Mouse (Mus musculus) midbrain, embryonic 14.5 days (tissue): ENCODE data around the gene Pnpla3. TPM values are rescaled to one million over a fixed set of nuclear protein-coding genes. Genes with fewer than 3 reads are reported as not detected.

Experiments used
- ATAC-seq: fragments of 200-750 bp; cut with Nextera tagmentation; 2 replicates; pipeline ENCODE4 v1.8.0; 2017; ENCODE audit warnings: moderate number of reproducible peaks, moderate library complexity; ENCODE audit not compliant: low FRiP score, low TSS enrichment
- DNase-seq: peaks from one replicate; pipeline ENCODE4 v3.0.0-alpha.2; 2015
- H3K27ac ChIP-seq: fragments of 300-500 bp; sonication (generic); replicated peaks from 2 replicates; pipeline ENCODE4 v1.5.1; 2014; ENCODE audit warnings: mild to moderate bottlenecking, low read depth, low read length, moderate library complexity
- H3K27me3 ChIP-seq: fragments of 300-500 bp; sonication (generic); 2 replicates; pipeline ENCODE4 v1.6.1; 2014; ENCODE audit warnings: low read length, control low read depth, mixed read lengths; ENCODE audit not compliant: control insufficient read depth, insufficient read depth
- H3K36me3 ChIP-seq: fragments of 300-500 bp; sonication (generic); 2 replicates; pipeline ENCODE4 v1.6.1; 2014; ENCODE audit warnings: low read length, control low read depth; ENCODE audit not compliant: control insufficient read depth, insufficient read depth
- H3K4me1 ChIP-seq: fragments of 300-500 bp; sonication (generic); 2 replicates; pipeline ENCODE4 v1.6.1; 2014; ENCODE audit warnings: mild to moderate bottlenecking, antibody characterized with exemption, low read length, control low read depth; ENCODE audit not compliant: control insufficient read depth, insufficient read depth
- H3K4me2 ChIP-seq: fragments of 300-500 bp; sonication (generic); 2 replicates; pipeline ENCODE4 v1.6.1; 2014; ENCODE audit warnings: mild to moderate bottlenecking, low read length, moderate library complexity
- H3K4me3 ChIP-seq: fragments of 300-500 bp; sonication (generic); replicated peaks from 2 replicates; pipeline ENCODE4 v1.5.1; 2014; ENCODE audit warnings: low read depth, low read length
- H3K9ac ChIP-seq: fragments of 300-500 bp; sonication (generic); replicated peaks from 2 replicates; pipeline ENCODE4 v1.6.1; 2014; ENCODE audit warnings: mild to moderate bottlenecking, low read length, moderate library complexity
- H3K9me3 ChIP-seq: fragments of 300-500 bp; sonication (generic); 2 replicates; pipeline ENCODE4 v1.6.1; 2016; ENCODE audit warnings: low read length, control low read depth, mixed read lengths; ENCODE audit not compliant: control insufficient read depth
- WGBS: fragments of 180-500 bp; shearing (Covaris S2); extraction: QIAGEN DNeasy Blood & Tissue Kit; methylation state at CpG from one replicate; pipeline ENCODE4 v1.1.7; 2014; 5-methylcytosine and 5-hydroxymethylcytosine counted together
- polyA plus RNA-seq: library from polyadenylated mRNA; unstranded; fragments of >200 nt; fragmentation: Nextera tagmentation; extraction: Ambion mirVana; gene quantifications from 2 replicates; pipeline ENCODE4 v1.2.1, GENCODE M21; 2014

Pnpla3 gene
- polyA plus RNA-seq, 1 experiment from 2014 or later: 4.5 TPM

DNA sequence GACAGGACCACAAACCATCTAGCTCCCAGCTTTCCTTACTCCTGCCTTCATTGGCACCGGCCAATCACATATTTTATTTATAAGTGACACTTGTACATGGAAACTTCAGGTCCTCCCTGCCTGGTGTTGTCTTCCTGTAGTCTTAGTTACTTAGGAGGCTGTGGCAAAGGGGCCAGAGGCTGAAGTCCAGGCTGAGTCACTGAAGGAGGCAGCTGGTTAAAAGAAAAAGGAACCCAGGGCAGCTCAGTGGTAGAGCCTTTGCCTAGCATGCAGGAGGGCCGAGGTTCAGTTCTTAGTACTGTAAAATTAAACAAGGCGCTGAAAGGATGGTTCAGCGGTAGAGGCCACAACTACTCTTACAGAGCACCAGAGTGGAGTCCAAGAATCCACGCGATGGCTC lies 819 bp upstream of the Pnpla3 start:
- H3K9ac ChIP-seq: no peak overlapping the region
- ATAC-seq (no peak), DNase-seq (no peak)
- 0 out of 2 replicates have a peak overlapping the region, but pooled peaks have one; percentile 54 for H3K4me3 ChIP-seq
- H3K4me1 ChIP-seq: peaks cover 15% of the 10 kb centered on the region
- H3K4me2 ChIP-seq: peak overlapping the region; percentile 94
- H3K27me3 ChIP-seq: peaks cover 5% of the 10 kb centered on the region; the same call in 1 of the 2 replicates
- no peaks in the 10 kb centered on the region for H3K36me3 ChIP-seq
- no peaks in the 10 kb centered on the region for H3K9me3 ChIP-seq
- 0 out of 2 replicates have a peak overlapping the region, but pooled peaks have one; percentile 82 for H3K27ac ChIP-seq
- 74% methylated on average over 6 of the region's 6 CpGs for WGBS

DNA sequence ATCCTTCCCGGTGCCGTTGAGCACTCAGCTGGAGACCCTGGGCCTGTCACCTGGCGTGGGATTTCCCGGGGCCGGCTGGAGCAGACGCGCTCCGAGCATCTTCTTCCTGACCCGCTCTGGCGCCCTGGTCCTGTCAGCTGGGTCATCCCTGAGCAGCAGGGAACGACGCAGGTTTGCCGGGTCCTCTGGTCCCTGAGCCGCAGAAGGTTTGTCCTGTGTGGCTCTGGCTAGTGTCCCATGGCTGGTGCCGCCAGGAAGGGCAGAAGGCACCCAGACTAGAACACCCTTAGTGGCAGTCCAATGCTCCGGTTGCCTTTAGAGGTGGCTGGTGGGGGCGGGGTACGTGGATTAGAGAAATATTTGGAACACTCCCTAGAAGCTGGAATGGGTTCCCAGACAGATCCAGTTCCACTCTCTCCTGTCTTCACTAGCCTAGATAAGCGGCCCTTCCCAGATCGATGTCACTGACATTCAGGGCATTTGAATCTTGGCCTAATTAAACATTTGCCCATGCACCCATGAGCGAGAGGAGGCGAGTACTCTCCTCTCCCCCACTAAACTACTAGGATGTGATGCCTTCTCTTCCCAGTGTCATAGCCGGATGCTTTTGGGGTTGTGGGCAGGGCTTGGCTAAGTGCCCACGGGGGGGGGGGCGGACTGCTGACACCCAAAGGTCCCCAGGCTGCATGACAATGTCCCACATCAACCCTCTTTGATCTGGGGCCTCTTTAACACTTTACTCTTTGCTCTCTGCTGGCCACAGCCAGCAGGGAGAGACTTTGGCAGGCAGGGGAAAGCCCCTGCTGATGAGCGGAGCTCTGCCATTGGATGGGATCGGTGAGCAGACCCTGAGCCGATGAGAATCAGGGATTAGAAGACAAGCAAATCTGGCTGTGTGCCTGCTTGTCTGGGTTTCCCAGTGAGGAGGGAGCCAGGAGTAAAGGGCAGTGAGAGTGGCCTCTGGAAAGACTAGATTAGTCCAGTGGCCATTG lies 829 bp downstream of the Pnpla3 start:
- H3K27me3 ChIP-seq: peaks cover 5% of the 10 kb centered on the region; the same call in 1 of the 2 replicates
- no peaks in the 10 kb centered on the region for H3K9me3 ChIP-seq
- H3K4me1 ChIP-seq: peaks cover 15% of the 10 kb centered on the region
- WGBS: under 1% methylated on average over 28 of the region's 28 CpGs
- peak; percentile 47; the same call in 1 of the 2 replicates for ATAC-seq
- peak overlapping the region; percentile 54 for H3K4me3 ChIP-seq
- H3K9ac ChIP-seq: peak overlapping the region; percentile 67
- peak overlapping the region; percentile 82 for H3K27ac ChIP-seq
- DNase-seq: peak; percentile 85
- no peaks in the 10 kb centered on the region for H3K36me3 ChIP-seq
- H3K4me2 ChIP-seq: peak overlapping the region; percentile 94

DNA sequence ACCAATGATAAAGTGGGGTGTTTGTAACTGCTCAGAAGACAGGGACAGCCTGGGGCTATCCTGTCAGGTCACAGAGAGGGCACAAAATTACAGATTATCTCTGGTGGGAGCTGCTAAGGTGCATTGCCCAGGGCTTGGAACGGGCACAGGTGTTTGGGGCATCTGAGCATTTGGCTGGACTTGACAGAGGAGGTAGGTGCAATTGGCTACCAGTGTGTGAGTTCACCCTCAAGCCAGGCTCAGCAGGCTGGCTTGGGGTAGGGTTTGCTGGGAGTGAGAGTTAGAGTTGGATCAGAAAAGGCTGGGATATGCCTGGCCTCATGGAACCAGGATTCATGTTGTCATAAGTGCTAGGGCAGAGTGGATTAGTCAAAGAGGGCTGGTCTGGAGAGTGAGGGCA lies 1.9 kb downstream of the Pnpla3 start:
- 68% methylated on average over 1 of the region's 1 CpGs for WGBS
- H3K4me3 ChIP-seq: no peak overlapping the region
- no peak overlapping the region for H3K9ac ChIP-seq
- H3K4me2 ChIP-seq: peak overlapping the region; percentile 94
- peaks cover 5% of the 10 kb centered on the region; the same call in 1 of the 2 replicates for H3K27me3 ChIP-seq
- no peaks in the 10 kb centered on the region for H3K9me3 ChIP-seq
- no peak for DNase-seq
- no peak for ATAC-seq
- peaks cover 15% of the 10 kb centered on the region for H3K4me1 ChIP-seq
- H3K27ac ChIP-seq: 0 out of 2 replicates have a peak overlapping the region, but pooled peaks have one; percentile 82
- no peaks in the 10 kb centered on the region for H3K36me3 ChIP-seq

DNA sequence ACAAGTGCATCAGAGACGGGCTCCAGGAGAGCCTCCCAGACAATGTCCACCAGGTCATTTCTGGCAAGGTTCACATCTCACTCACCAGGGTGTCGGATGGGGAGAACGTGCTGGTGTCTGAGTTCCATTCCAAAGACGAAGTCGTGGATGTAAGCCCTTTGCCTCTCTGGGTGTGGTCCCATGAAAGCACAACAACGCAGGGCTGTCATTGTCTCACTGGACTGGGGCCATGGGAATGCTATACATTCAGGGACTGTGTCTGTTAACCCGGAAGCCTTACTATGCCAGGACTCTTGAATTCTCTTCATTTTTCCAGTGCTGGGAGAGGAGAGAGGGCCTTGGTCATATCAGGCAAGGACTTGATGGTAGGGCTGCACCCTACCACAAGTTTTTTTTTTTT lies 3.5 kb downstream of the Pnpla3 start:
- no peak overlapping the region for H3K4me2 ChIP-seq

DNA sequence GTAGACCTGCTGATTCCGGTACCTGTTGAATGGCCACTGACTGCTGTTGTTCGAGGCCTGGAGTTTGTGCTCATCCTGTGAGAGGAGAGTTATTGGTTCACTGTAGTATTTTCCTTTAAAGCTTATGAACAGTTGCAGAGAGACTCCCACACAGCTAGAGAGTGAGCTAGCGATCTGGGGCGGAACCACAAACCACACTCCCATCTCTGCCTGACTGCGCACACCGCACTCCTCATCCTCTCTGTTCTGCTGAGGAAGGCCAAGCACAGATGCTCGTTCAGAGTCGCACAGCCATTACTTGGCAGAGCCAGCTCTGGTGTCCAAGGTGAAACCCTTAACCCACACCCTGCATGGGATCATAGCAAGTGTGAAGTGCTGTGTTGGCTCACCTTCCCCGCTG lies 11.1 kb downstream of the Pnpla3 start:
- no peaks in the 10 kb centered on the region for H3K4me1 ChIP-seq
- 92% methylated on average over 9 of the region's 9 CpGs for WGBS
- ATAC-seq: no peak

More for the DNA sequence above, 3.5 kb downstream of the Pnpla3 start:
- DNase-seq: no peak
- 84% methylated on average over 7 of the region's 7 CpGs for WGBS
- Histone ChIP-seq H3K36me3 (no peaks in the 10 kb centered on the region), H3K9ac (no peak overlapping the region), H3K27ac (no peak overlapping the region), H3K4me3 (no peak overlapping the region), H3K9me3 (no peaks in the 10 kb centered on the region), H3K4me1 (peaks cover 15% of the 10 kb centered on the region), H3K27me3 (peaks cover 5% of the 10 kb centered on the region; the same call in 1 of the 2 replicates)
- ATAC-seq: no peak

DNA sequence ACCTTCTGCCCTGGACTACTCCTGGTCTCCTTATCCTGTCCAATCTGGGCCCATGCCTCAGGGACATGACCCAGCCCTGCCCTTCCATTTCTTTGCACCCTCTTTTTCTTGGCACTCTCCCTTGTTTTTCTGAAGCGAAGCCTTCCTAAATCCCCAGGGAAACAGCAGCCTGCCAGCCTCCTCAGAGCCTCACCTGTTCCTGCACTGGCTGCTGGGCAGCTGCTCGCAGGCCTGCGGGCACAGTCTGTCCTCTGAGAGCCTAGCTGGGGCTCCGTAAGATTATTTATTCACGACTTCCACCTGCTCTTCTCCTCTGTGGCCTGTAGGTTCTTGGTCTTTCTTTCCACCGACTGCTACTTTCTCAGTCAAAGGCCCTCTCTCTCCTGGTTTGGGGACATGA lies 14.4 kb downstream of the Pnpla3 start:
- Histone ChIP-seq H3K27me3 (no peaks in the 10 kb centered on the region), H3K27ac (no peak overlapping the region), H3K9me3 (no peaks in the 10 kb centered on the region), H3K4me3 (no peak overlapping the region), H3K4me2 (no peak overlapping the region), H3K4me1 (no peaks in the 10 kb centered on the region), H3K9ac (no peak overlapping the region), H3K36me3 (no peaks in the 10 kb centered on the region)
- no peak for DNase-seq
- ATAC-seq: no peak
- 61% methylated on average over 6 of the region's 6 CpGs for WGBS

More for the DNA sequence above, 11.1 kb downstream of the Pnpla3 start:
- Histone ChIP-seq H3K4me3 (no peak overlapping the region), H3K9me3 (no peaks in the 10 kb centered on the region), H3K36me3 (no peaks in the 10 kb centered on the region), H3K9ac (no peak overlapping the region), H3K27ac (no peak overlapping the region), H3K4me2 (no peak overlapping the region), H3K27me3 (no peaks in the 10 kb centered on the region)
- no peak for DNase-seq

DNA sequence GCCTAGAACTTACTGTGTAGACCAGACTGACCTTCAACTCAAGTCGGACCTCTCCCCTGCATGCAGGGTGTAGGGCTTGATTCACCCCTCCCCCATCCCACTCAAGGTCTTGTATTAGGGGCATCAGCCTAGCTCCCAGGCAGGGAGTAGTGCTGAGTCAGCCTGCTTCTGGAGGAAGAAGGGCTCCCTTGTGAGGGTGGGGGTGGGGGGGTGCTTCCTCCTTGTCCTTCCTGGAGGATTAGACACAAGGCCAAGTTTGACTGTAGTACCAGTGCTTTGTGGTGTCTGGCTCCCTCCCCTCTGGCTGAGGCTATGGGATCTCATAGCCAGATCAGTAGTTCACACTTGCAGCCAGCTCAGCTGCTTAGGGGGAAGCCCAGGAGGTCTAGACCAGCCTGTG lies 16.3 kb downstream of the Pnpla3 start:
- H3K27ac ChIP-seq: no peak overlapping the region
- DNase-seq (no peak), ATAC-seq (no peak)
- H3K36me3 ChIP-seq: no peaks in the 10 kb centered on the region
- no peaks in the 10 kb centered on the region for H3K4me1 ChIP-seq
- no peak overlapping the region for H3K4me3 ChIP-seq
- no peak overlapping the region for H3K4me2 ChIP-seq
- no peaks in the 10 kb centered on the region for H3K9me3 ChIP-seq
- H3K9ac ChIP-seq: no peak overlapping the region
- 48% methylated on average over 1 of the region's 1 CpGs for WGBS
- H3K27me3 ChIP-seq: no peaks in the 10 kb centered on the region

DNA sequence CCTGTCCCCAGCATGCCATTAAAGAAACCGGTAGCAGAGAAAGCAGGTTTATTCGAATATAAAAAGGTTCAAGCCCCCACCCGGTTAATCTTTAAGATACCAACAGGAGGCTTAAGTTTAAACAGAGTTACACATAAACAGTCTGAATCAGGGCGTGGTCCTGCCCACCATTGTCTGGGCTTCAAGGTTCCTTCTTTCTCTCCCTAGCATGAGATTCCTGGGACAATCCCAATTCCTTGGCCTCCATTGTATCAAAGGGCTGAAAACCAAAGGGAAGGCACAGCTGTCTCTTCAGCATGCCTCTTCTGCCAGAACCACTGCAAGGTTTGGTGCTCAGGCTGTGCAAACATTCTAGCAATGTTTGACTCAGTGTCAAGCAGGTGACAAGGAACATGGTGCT lies 18.6 kb downstream of the Pnpla3 start:
- 54% methylated on average over 4 of the region's 4 CpGs for WGBS
- H3K9ac ChIP-seq: no peak overlapping the region
- H3K4me3 ChIP-seq: no peak overlapping the region
- H3K4me1 ChIP-seq: no peaks in the 10 kb centered on the region
- H3K27ac ChIP-seq: no peak overlapping the region
- H3K4me2 ChIP-seq: no peak overlapping the region
- ATAC-seq (no peak), DNase-seq (no peak)
- no peaks in the 10 kb centered on the region for H3K9me3 ChIP-seq
- no peaks in the 10 kb centered on the region for H3K27me3 ChIP-seq
- H3K36me3 ChIP-seq: no peaks in the 10 kb centered on the region
